8 mouse cellular contexts compared by ENCODE assay signal in genomic region chr8:94206256-94206655, GRCm38 (mm10). TPM values are rescaled to one million over a fixed set of nuclear protein-coding genes. Genes with fewer than 3 reads are reported as not detected.
"Had no signal": no experiment of that assay in that cellular context is flagged by ENCODE, and none has a peak within 500 bp of the region (broad histone marks: within the 10 kb centered on the region; RNA-seq: fewer than 3 reads in every experiment).

No protein-coding gene starts in this region.

- H3K4me1 ChIP-seq: kidney, embryonic 15.5 days; limb, embryonic 15.5 days; liver, embryonic 13.5 days; midbrain, embryonic 15.5 days; neural tube, embryonic 12.5 days; stomach, embryonic 15.5 days had no signal

- H3K27me3 ChIP-seq: limb, embryonic 15.5 days; midbrain, embryonic 15.5 days; neural tube, embryonic 12.5 days; stomach, embryonic 15.5 days had no signal

- H3K9me3 ChIP-seq: kidney, embryonic 15.5 days; limb, embryonic 15.5 days; liver, embryonic 13.5 days; midbrain, embryonic 15.5 days; neural tube, embryonic 12.5 days; stomach, embryonic 15.5 days had no signal

- ATAC-seq: midbrain, embryonic 15.5 days had no signal

- H3K4me3 ChIP-seq: kidney, embryonic 15.5 days; limb, embryonic 15.5 days; liver, embryonic 13.5 days; midbrain, embryonic 15.5 days; neural tube, embryonic 12.5 days; stomach, embryonic 15.5 days had no signal

- H3K27ac ChIP-seq: kidney, embryonic 15.5 days; limb, embryonic 15.5 days; liver, embryonic 13.5 days; midbrain, embryonic 15.5 days; neural tube, embryonic 12.5 days; stomach, embryonic 15.5 days had no signal

- H3K4me2 ChIP-seq: kidney, embryonic 15.5 days; limb, embryonic 15.5 days; liver, embryonic 13.5 days; midbrain, embryonic 15.5 days; neural tube, embryonic 12.5 days; stomach, embryonic 15.5 days had no signal

- H3K9ac ChIP-seq: kidney, embryonic 15.5 days; limb, embryonic 15.5 days; liver, embryonic 13.5 days; midbrain, embryonic 15.5 days; neural tube, embryonic 12.5 days; stomach, embryonic 15.5 days had no signal

- H3K36me3 ChIP-seq: kidney, embryonic 15.5 days; limb, embryonic 15.5 days; liver, embryonic 13.5 days; midbrain, embryonic 15.5 days; neural tube, embryonic 12.5 days; stomach, embryonic 15.5 days had no signal

- DNase-seq: layer of hippocampus, adult 9-11 months had no signal

RNA-seq across cellular contexts. Expression of gene Mt3, which starts 53.8 kb away (rescaled TPM):
- polyA plus RNA-seq: spleen, adult 2 months had no signal
